Comparison of ENCODE assay signal across 15 mouse cellular contexts in genomic region chr19:17069067-17069466, GRCm38 (mm10).
"Had no signal": no experiment of that assay in that cellular context is flagged by ENCODE, and none has a peak within 500 bp of the region (broad histone marks: within the 10 kb centered on the region; RNA-seq: fewer than 3 reads in every experiment).

No protein-coding gene starts in this region.

- H3K9me3 ChIP-seq: neural tube, embryonic 13.5 days; neural tube, embryonic 15.5 days; stomach, embryonic 15.5 days had no signal

- H3K9ac ChIP-seq: neural tube, embryonic 13.5 days; neural tube, embryonic 15.5 days; stomach, embryonic 15.5 days had no signal

- H3K27ac ChIP-seq: neural tube, embryonic 13.5 days; neural tube, embryonic 15.5 days; stomach, embryonic 15.5 days; stomach, postnatal 0 days had no signal

- DNase-seq: right cerebral cortex, adult 18-20 months; right cerebral cortex, postnatal 14 days; right cerebral cortex, postnatal 25 days; right cerebral cortex, postnatal 4 days; spleen, adult 18-20 months; thymus, adult 18-20 months; thymus, adult 2 months; thymus, postnatal 14 days; thymus, postnatal 25 days; thymus, postnatal 36 days; thymus, postnatal 4 days had no signal

- H3K36me3 ChIP-seq: neural tube, embryonic 13.5 days; neural tube, embryonic 15.5 days; stomach, embryonic 15.5 days had no signal

- H3K27me3 ChIP-seq: neural tube, embryonic 13.5 days; neural tube, embryonic 15.5 days; stomach, embryonic 15.5 days had no signal

- H3K4me3 ChIP-seq: neural tube, embryonic 13.5 days; neural tube, embryonic 15.5 days; stomach, embryonic 15.5 days had no signal

- H3K4me1 ChIP-seq: neural tube, embryonic 13.5 days; neural tube, embryonic 15.5 days; stomach, embryonic 15.5 days had no signal

- H3K4me2 ChIP-seq: neural tube, embryonic 13.5 days; neural tube, embryonic 15.5 days; stomach, embryonic 15.5 days had no signal
